Mouse (Mus musculus) large intestine, adult 2 months (tissue): ENCODE results near the gene Spink4. TPM values are rescaled to one million over a fixed set of nuclear protein-coding genes. Genes with fewer than 3 reads are reported as not detected.

Source experiments
- DNase-seq: peaks from one replicate; pipeline ENCODE4 v3.0.0-alpha.2; 2012; ENCODE audit warnings: low read depth, low spot score
- WGBS: fragments of 180-500 bp; shearing (Covaris S2); methylation state at CpG from one replicate; pipeline ENCODE4 v1.1.7; 2018; 5-methylcytosine and 5-hydroxymethylcytosine counted together
- polyA plus RNA-seq: library from polyadenylated mRNA; depleted of rRNA; stranded (reverse); fragments of >200 nt; gene quantifications from 2 replicates; pipeline ENCODE4 v1.2.3, GENCODE M21; 2012; rRNA removed

Spink4 gene
- polyA plus RNA-seq = 16,689 and 16,845 TPM in 2 replicates

GRCm38 (mm10) chr4:40919785-40920184, at the start of gene Spink4:
Spink4 (plus strand) TSS chr4:40920052.
- 22% methylated on average over 3 of the region's 3 CpGs for WGBS
- DNase-seq = no peak

GRCm38 (mm10) chr4:40870206-40870605, 49.6 kb upstream of the Spink4 start:
- 81% methylated on average over 4 of the region's 4 CpGs for WGBS

GRCm38 (mm10) chr4:40872129-40872528, 47.7 kb upstream of the Spink4 start:
- no peak for DNase-seq
- 68% methylated on average over 3 of the region's 3 CpGs for WGBS

More at GRCm38 (mm10) chr4:40870206-40870605, 49.6 kb upstream of the Spink4 start:
- DNase-seq = no peak

GRCm38 (mm10) chr4:40873320-40873719, 46.5 kb upstream of the Spink4 start:
- DNase-seq = no peak
- 60% methylated on average over 2 of the region's 2 CpGs for WGBS

- DNase-seq = no peak
- WGBS = 17% methylated on average over 6 of the region's 6 CpGs
Measured at GRCm38 (mm10) chr4:40874151-40874600, 45.7 kb upstream of the Spink4 start.

- WGBS = 52% methylated on average over 5 of the region's 5 CpGs
- no peak for DNase-seq
Measured at GRCm38 (mm10) chr4:40874794-40875552, 44.9 kb upstream of the Spink4 start.

- 79% methylated on average over 20 of the region's 20 CpGs for WGBS
- no peak for DNase-seq
Measured at GRCm38 (mm10) chr4:40875842-40876241, 44.0 kb upstream of the Spink4 start.

- DNase-seq = no peak
- 5% methylated on average over 12 of the region's 12 CpGs for WGBS
Measured at GRCm38 (mm10) chr4:40876814-40877371, 43.0 kb upstream of the Spink4 start.

- DNase-seq = no peak
- 61% methylated on average over 5 of the region's 5 CpGs for WGBS
Measured at GRCm38 (mm10) chr4:40877528-40877927, 42.3 kb upstream of the Spink4 start.

GRCm38 (mm10) chr4:40883200-40883599, 36.7 kb upstream of the Spink4 start:
- 89% methylated on average over 10 of the region's 10 CpGs for WGBS
- no peak for DNase-seq

GRCm38 (mm10) chr4:40884282-40885165, 35.3 kb upstream of the Spink4 start:
- no peak for DNase-seq
- WGBS = 54% methylated on average over 12 of the region's 12 CpGs

- WGBS = 69% methylated on average over 2 of the region's 2 CpGs
- DNase-seq = no peak
Measured at GRCm38 (mm10) chr4:40885166-40885525, 34.7 kb upstream of the Spink4 start.

- 74% methylated on average over 4 of the region's 4 CpGs for WGBS
Measured at GRCm38 (mm10) chr4:40885883-40886282, 34.0 kb upstream of the Spink4 start.

GRCm38 (mm10) chr4:40888839-40889238, 31.0 kb upstream of the Spink4 start:
- WGBS = 65% methylated on average over 11 of the region's 11 CpGs
- DNase-seq = no peak

More at GRCm38 (mm10) chr4:40885883-40886282, 34.0 kb upstream of the Spink4 start:
- DNase-seq = no peak

- DNase-seq = no peak
- WGBS = 36% methylated on average over 3 of the region's 3 CpGs
Measured at GRCm38 (mm10) chr4:40889252-40889651, 30.6 kb upstream of the Spink4 start.

GRCm38 (mm10) chr4:40889983-40890382, 29.9 kb upstream of the Spink4 start:
- DNase-seq = no peak
- WGBS = 85% methylated on average over 4 of the region's 4 CpGs

GRCm38 (mm10) chr4:40891206-40891605, 28.6 kb upstream of the Spink4 start:
- 77% methylated on average over 5 of the region's 5 CpGs for WGBS
- no peak for DNase-seq

- 49% methylated on average over 3 of the region's 3 CpGs for WGBS
- DNase-seq = no peak
Measured at GRCm38 (mm10) chr4:40895118-40895517, 24.7 kb upstream of the Spink4 start.

- WGBS = 96% methylated on average over 2 of the region's 2 CpGs
- no peak for DNase-seq
Measured at GRCm38 (mm10) chr4:40895646-40896045, 24.2 kb upstream of the Spink4 start.

GRCm38 (mm10) chr4:40898476-40899044, 21.3 kb upstream of the Spink4 start:
- no peak for DNase-seq
- 90% methylated on average over 6 of the region's 6 CpGs for WGBS
